Mouse (Mus musculus) testis, adult 2 months (tissue): ENCODE measurements around the gene Dnah11.

ENCODE experiments used
- CTCF ChIP-seq: fragments of 200-500 bp; IDR thresholded peaks from 2 replicates; pipeline ENCODE4 v1.5.1; 2012; ENCODE audit warnings: low read depth, mild to moderate bottlenecking, inconsistent platforms, low read length, moderate library complexity; ENCODE audit not compliant: control insufficient read depth, insufficient read depth, insufficient replicate concordance
- POLR2A ChIP-seq: fragments of 200-500 bp; IDR thresholded peaks from 2 replicates; pipeline ENCODE4 v1.6.1; 2012; ENCODE audit warnings: low read depth, mild to moderate bottlenecking, inconsistent platforms, low read length, moderate library complexity; ENCODE audit not compliant: control insufficient read depth

DNA sequence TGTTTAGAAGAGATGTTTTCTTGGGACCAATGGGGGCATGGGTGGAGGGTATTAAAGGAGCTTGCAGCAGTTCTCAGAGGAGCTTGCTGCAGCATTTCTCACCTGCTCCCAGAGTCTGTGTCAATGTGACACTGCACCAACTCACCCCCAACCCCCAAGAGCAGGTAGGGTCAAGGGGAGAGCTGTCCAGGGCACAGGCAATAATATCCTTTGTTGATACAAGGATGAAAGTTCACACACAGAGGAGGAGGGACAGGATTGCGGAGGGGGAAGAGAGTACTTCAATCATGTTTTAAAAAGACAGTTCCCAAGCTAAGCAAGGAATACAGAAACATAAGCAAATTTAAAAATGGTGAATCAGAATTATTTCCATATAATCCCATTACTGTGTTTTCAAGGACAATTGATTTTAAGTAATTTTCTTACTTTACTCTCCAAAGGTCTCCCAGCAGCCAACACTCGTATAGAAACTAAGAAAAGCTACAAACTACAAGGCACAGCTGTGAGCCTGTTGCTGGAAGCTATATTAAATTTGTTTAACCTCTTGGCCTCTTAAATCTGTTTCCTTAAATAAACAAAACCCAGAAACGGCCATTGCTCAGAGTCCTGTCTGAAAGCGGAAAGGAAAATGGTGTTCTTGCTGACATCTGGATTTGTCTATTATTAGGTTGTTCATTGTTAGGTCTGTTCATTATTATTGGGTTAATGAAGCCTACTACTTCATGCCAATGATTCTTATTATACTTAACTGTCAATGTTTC, 12.5 kb downstream of the Dnah11 start:
- TF ChIP-seq CTCF (no peak), POLR2A (no peak)
